Mouse (Mus musculus): ENCODE measurements around the gene Ptar1. TPM values are rescaled to one million over a fixed set of nuclear protein-coding genes. Genes with fewer than 3 reads are reported as not detected.
"Not testable (repeated sequence)": the region's sequence is repeated elsewhere in the genome, so short reads cannot be mapped to it uniquely, and the experiment has no call there.

The Ptar1 gene
- polyA plus RNA-seq, 1 experiment from 2014 or later = 8.2 TPM

DNA sequence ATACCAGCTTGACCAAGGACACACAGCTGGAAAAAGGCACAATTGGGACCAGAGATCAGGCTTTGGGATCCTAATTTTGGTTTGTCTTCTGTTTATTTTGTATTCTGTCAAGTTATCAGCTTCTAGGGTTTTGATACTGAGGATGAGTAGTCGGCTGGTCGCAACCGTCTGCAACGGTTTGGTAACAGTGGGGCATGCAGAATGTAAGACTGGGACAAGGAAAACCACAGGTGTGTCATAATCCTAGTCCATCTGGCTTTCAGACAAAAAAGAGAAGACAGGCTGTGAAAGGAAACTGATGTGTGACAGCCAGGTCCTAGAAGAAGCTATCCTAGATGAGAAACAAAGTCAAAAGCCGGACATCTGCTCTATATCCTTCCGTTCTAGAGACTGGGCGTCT, 23.1 kb upstream of the Ptar1 start:
- H3K9me3 ChIP-seq (replicated peaks; ENCODE audit: control insufficient read depth, low read length) = no peaks in the 10 kb centered on the region
- H3K36me3 ChIP-seq (replicated peaks; ENCODE audit: control insufficient read depth, insufficient read depth, low read depth, low read length) = no peaks in the 10 kb centered on the region
- no peak overlapping the region for H3K4me3 ChIP-seq (ENCODE audit: low read depth, low read length)
- H3K9ac ChIP-seq (replicated peaks; ENCODE audit: low read length) = no peak overlapping the region
- no peak overlapping the region for H3K27ac ChIP-seq (replicated peaks; ENCODE audit: low read depth, low read length)
- DNase-seq (ENCODE audit: low spot score) = no peak
- 81% methylated on average over 7 of the region's 7 CpGs for WGBS
- no peak overlapping the region for H3K4me2 ChIP-seq (ENCODE audit: low read depth, low read length)
- H3K4me1 ChIP-seq (ENCODE audit: control insufficient read depth, insufficient read depth, low read length) = no peaks in the 10 kb centered on the region
- no peak for ATAC-seq (replicated peaks; ENCODE audit: insufficient number of reproducible peaks, low FRiP score, low TSS enrichment, low read depth)
- no peaks in the 10 kb centered on the region for H3K27me3 ChIP-seq (ENCODE audit: control insufficient read depth, insufficient read depth, low read length)

DNA sequence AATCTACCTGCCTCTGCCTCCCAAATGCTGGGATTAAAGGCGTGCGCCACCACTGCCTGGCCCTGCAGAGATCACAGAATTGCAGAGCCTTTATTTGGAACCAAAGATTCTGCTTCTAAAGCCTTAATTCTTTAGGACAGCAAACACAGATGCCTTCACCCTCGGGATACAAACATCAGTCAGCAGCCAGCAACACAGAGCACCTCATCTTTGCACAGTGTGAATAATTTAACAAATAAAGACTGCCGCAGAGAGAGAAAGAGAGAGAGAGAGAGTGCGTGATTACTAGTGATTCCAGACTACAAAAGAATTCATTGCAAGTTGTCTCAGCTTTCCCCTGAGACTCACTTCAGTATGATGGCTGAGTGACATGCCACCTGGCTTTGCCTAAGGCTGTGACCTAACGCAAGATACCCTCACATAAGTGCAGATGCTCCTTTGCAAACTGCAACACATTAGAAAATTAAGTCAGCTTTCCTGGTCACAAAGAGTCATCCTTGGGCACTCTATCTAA, 19.0 kb upstream of the Ptar1 start:
- Histone ChIP-seq H3K4me2 (ENCODE audit: low read depth, low read length) (no peak overlapping the region), H3K27ac (replicated peaks; ENCODE audit: low read depth, low read length) (no peak overlapping the region), H3K9me3 (replicated peaks; ENCODE audit: control insufficient read depth, low read length) (no peaks in the 10 kb centered on the region), H3K9ac (replicated peaks; ENCODE audit: low read length) (no peak overlapping the region), H3K36me3 (replicated peaks; ENCODE audit: control insufficient read depth, insufficient read depth, low read depth, low read length) (no peaks in the 10 kb centered on the region), H3K4me1 (ENCODE audit: control insufficient read depth, insufficient read depth, low read length) (no peaks in the 10 kb centered on the region), H3K27me3 (ENCODE audit: control insufficient read depth, insufficient read depth, low read length) (no peaks in the 10 kb centered on the region), H3K4me3 (ENCODE audit: low read depth, low read length) (no peak overlapping the region)
- WGBS = 48% methylated on average over 6 of the region's 6 CpGs
- ATAC-seq (replicated peaks; ENCODE audit: insufficient number of reproducible peaks, low FRiP score, low TSS enrichment, low read depth) (no peak), DNase-seq (ENCODE audit: low spot score) (no peak)

DNA sequence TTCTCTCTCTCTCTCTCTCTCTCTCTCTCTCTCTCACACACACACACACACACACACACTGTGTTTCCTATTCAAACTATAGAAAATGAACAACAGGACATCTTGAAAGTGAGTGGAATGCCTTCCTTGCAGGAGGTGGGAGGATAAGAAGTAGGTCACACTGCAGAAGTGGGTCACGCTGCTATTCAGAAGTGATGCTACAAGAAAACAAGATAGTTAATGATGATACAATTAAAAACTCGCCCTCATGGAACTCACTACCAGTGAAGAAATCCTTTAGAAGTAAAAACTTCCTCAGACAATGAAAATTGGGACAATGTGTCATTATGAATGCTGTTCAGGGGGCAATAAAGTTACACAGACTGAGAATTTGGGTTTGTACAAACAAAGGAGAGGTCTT, 14.2 kb upstream of the Ptar1 start:
- DNase-seq (ENCODE audit: low spot score) (no peak), ATAC-seq (replicated peaks; ENCODE audit: insufficient number of reproducible peaks, low FRiP score, low TSS enrichment, low read depth) (no peak)
- Histone ChIP-seq H3K4me2 (ENCODE audit: low read depth, low read length) (no peak overlapping the region), H3K27me3 (ENCODE audit: control insufficient read depth, insufficient read depth, low read length) (no peaks in the 10 kb centered on the region), H3K27ac (replicated peaks; ENCODE audit: low read depth, low read length) (no peak overlapping the region), H3K4me3 (ENCODE audit: low read depth, low read length) (no peak overlapping the region), H3K9me3 (replicated peaks; ENCODE audit: control insufficient read depth, low read length) (no peaks in the 10 kb centered on the region), H3K4me1 (ENCODE audit: control insufficient read depth, insufficient read depth, low read length) (no peaks in the 10 kb centered on the region), H3K9ac (replicated peaks; ENCODE audit: low read length) (no peak overlapping the region), H3K36me3 (replicated peaks; ENCODE audit: control insufficient read depth, insufficient read depth, low read depth, low read length) (no peaks in the 10 kb centered on the region)
- WGBS = 64% methylated on average over 2 of the region's 2 CpGs

DNA sequence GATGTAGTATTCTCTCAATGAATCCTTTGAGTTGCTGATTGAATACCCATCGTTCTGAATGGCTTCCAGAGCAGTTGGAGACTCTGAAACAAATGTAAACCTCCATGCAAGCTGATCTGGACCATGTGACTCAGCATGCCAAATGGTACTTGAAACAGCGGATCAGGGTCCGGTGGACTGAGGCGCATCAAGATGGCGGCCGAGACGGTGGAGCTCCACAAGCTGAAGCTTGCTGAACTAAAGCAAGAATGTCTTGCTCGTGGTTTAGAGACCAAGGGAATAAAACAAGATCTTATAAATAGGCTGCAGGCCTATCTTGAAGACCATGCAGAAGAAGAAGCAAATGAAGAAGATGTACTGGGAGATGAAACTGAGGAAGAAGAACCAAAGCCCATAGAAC, 11.6 kb upstream of the Ptar1 start:
- not testable (repeated sequence) for H3K27ac ChIP-seq (replicated peaks; ENCODE audit: low read depth, low read length); ATAC-seq (replicated peaks; ENCODE audit: insufficient number of reproducible peaks, low FRiP score, low TSS enrichment, low read depth)
- 89% methylated on average over 8 of the region's 8 CpGs for WGBS

DNA sequence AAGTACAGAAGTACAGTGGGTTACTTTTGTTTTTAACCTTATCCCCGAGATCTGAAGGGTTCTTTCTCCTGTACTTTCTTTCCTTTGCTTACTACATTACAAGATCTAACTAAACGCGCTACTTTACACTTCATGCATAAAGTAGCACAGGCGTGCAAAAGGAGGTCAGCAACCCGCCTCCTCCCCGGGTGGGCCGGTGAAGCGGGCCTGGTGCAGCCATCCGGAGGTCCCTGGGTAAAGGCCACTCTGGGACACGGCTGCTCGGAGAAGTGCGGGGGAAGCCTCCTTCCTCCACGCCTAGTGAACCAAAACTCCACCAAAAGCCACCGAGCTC, 300 bp upstream of the Ptar1 start:
- WGBS = 1% methylated on average over 14 of the region's 14 CpGs
- Histone ChIP-seq H3K9ac (replicated peaks; ENCODE audit: low read length) (peak overlapping the region; percentile 96), H3K36me3 (replicated peaks; ENCODE audit: control insufficient read depth, insufficient read depth, low read depth, low read length) (no peaks in the 10 kb centered on the region), H3K27me3 (ENCODE audit: control insufficient read depth, insufficient read depth, low read length) (no peaks in the 10 kb centered on the region), H3K9me3 (replicated peaks; ENCODE audit: control insufficient read depth, low read length) (no peaks in the 10 kb centered on the region), H3K4me3 (ENCODE audit: low read depth, low read length) (peak overlapping the region; percentile 85), H3K4me1 (ENCODE audit: control insufficient read depth, insufficient read depth, low read length) (no peaks in the 10 kb centered on the region), H3K27ac (replicated peaks; ENCODE audit: low read depth, low read length) (peak overlapping the region; percentile 93), H3K4me2 (ENCODE audit: low read depth, low read length) (peak overlapping the region; percentile 52)
- no peak for DNase-seq (ENCODE audit: low spot score)
- ATAC-seq (replicated peaks; ENCODE audit: insufficient number of reproducible peaks, low FRiP score, low TSS enrichment, low read depth) = peak; percentile 73

More for the DNA sequence above, 11.6 kb upstream of the Ptar1 start:
- not testable (repeated sequence) for H3K36me3 ChIP-seq (replicated peaks; ENCODE audit: control insufficient read depth, insufficient read depth, low read depth, low read length); H3K9ac ChIP-seq (replicated peaks; ENCODE audit: low read length); H3K9me3 ChIP-seq (replicated peaks; ENCODE audit: control insufficient read depth, low read length); H3K4me2 ChIP-seq (ENCODE audit: low read depth, low read length); H3K4me1 ChIP-seq (ENCODE audit: control insufficient read depth, insufficient read depth, low read length); H3K4me3 ChIP-seq (ENCODE audit: low read depth, low read length); H3K27me3 ChIP-seq (ENCODE audit: control insufficient read depth, insufficient read depth, low read length); DNase-seq (ENCODE audit: low spot score)

DNA sequence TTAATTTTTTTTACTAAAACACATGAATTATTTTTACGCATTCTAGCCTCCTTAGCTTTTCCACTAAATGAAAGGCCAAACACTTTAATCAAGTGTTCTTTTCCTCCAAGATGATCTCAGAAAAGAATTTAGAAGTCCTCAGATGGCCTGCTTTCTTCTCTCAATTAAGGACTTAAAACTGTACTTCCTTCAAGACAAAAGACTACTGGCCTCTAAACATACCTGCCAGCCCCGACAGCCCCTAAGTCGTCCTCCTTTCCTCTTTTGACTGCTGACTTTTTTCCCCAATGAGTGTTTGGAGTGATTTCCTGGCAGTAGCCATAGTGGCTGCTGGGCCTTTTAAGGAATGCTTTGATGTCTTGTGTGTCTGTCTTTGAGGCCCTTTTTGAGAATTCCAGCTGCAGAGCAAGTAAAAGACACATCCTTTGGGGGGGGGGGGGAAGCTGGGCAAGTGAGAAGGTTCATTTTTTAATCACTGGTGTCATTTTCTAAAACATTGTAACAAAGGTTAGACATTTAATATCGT, 1.3 kb downstream of the Ptar1 start:
- 17% methylated on average over 4 of the region's 4 CpGs for WGBS
- Histone ChIP-seq H3K27ac (replicated peaks; ENCODE audit: low read depth, low read length) (no peak overlapping the region), H3K4me3 (ENCODE audit: low read depth, low read length) (peak overlapping the region; percentile 30), H3K9ac (replicated peaks; ENCODE audit: low read length) (peak overlapping the region; percentile 32; the same call in 1 of the 2 replicates), H3K9me3 (replicated peaks; ENCODE audit: control insufficient read depth, low read length) (no peaks in the 10 kb centered on the region), H3K27me3 (ENCODE audit: control insufficient read depth, insufficient read depth, low read length) (no peaks in the 10 kb centered on the region), H3K36me3 (replicated peaks; ENCODE audit: control insufficient read depth, insufficient read depth, low read depth, low read length) (no peaks in the 10 kb centered on the region), H3K4me1 (ENCODE audit: control insufficient read depth, insufficient read depth, low read length) (no peaks in the 10 kb centered on the region), H3K4me2 (ENCODE audit: low read depth, low read length) (peak overlapping the region; percentile 37)
- DNase-seq (ENCODE audit: low spot score) = peak; percentile 61
- no peak for ATAC-seq (replicated peaks; ENCODE audit: insufficient number of reproducible peaks, low FRiP score, low TSS enrichment, low read depth)

DNA sequence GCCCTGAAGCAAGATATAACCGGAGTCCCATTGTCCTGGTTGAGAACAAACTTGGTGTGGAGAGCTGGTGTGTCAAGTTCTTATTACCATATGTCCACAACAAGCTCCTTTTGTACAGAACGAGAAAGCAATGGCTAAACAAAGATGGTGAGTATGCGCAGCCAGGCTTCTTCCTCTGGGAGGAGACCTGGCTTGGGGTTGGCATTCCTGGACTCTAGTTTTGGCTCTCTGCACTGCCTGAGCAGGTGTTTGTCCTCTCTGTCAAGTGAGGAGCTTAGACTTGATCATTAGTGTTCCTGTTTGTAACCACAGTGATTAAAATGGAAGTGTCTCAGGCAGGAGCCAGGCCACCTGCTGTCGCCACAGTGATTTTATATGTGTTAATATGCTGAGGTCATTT, 7.1 kb downstream of the Ptar1 start:
- no peaks in the 10 kb centered on the region for H3K27me3 ChIP-seq (ENCODE audit: control insufficient read depth, insufficient read depth, low read length)
- no peaks in the 10 kb centered on the region for H3K4me1 ChIP-seq (ENCODE audit: control insufficient read depth, insufficient read depth, low read length)
- no peak for ATAC-seq (replicated peaks; ENCODE audit: insufficient number of reproducible peaks, low FRiP score, low TSS enrichment, low read depth)
- DNase-seq (ENCODE audit: low spot score) = no peak
- 86% methylated on average over 4 of the region's 4 CpGs for WGBS
- H3K4me2 ChIP-seq (ENCODE audit: low read depth, low read length) = no peak overlapping the region
- no peaks in the 10 kb centered on the region for H3K9me3 ChIP-seq (replicated peaks; ENCODE audit: control insufficient read depth, low read length)
- H3K9ac ChIP-seq (replicated peaks; ENCODE audit: low read length) = no peak overlapping the region
- H3K4me3 ChIP-seq (ENCODE audit: low read depth, low read length) = no peak overlapping the region
- peaks cover 2% of the 10 kb centered on the region for H3K36me3 ChIP-seq (replicated peaks; ENCODE audit: control insufficient read depth, insufficient read depth, low read depth, low read length)
- H3K27ac ChIP-seq (replicated peaks; ENCODE audit: low read depth, low read length) = no peak overlapping the region

DNA sequence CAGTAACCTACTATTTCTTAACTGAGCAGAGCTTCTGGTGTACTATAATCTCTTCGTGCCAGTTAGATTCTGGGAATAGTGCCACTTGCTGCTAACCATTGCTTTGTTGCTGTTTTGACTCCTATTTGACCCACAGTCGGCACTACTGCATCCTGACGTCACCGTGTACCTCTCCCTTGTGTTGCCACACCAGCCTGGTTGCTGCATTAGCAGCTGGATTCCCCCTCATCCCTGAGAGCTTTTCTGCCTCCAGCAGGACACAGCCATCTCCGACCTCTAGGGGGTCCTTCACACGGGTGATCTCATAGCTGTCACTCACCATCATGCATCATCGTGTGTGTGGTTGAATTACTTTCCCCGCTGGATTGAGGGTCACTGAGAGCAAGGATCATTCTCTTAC, 10.6 kb downstream of the Ptar1 start:
- Histone ChIP-seq H3K9me3 (replicated peaks; ENCODE audit: control insufficient read depth, low read length) (no peaks in the 10 kb centered on the region), H3K4me1 (ENCODE audit: control insufficient read depth, insufficient read depth, low read length) (no peaks in the 10 kb centered on the region), H3K36me3 (replicated peaks; ENCODE audit: control insufficient read depth, insufficient read depth, low read depth, low read length) (peaks cover 3% of the 10 kb centered on the region), H3K27ac (replicated peaks; ENCODE audit: low read depth, low read length) (no peak overlapping the region), H3K4me3 (ENCODE audit: low read depth, low read length) (no peak overlapping the region), H3K4me2 (ENCODE audit: low read depth, low read length) (no peak overlapping the region), H3K9ac (replicated peaks; ENCODE audit: low read length) (no peak overlapping the region), H3K27me3 (ENCODE audit: control insufficient read depth, insufficient read depth, low read length) (no peaks in the 10 kb centered on the region)
- no peak for DNase-seq (ENCODE audit: low spot score)
- 78% methylated on average over 8 of the region's 8 CpGs for WGBS
- ATAC-seq (replicated peaks; ENCODE audit: insufficient number of reproducible peaks, low FRiP score, low TSS enrichment, low read depth) = no peak
